Mouse (Mus musculus): ENCODE results near the gene Gm21964. TPM values are rescaled to one million over a fixed set of nuclear protein-coding genes. Genes with fewer than 3 reads are reported as not detected.
A peak's percentile ranks its signal among the peaks of the same experiment; 100 is the strongest.

Gm21964 gene
- polyA plus RNA-seq (2012; rRNA removed): not detected in 2 replicates
- polyA plus RNA-seq (2014; fragmentation: Nextera tagmentation; extraction: Ambion mirVana): not detected in 2 replicates

- Histone ChIP-seq H3K4me2 (replicated peaks; ENCODE audit: low read depth, low read length, severe bottlenecking) (no peak within 1 kb of the TSS), H3K36me3 (ENCODE audit: control insufficient read depth, insufficient read depth, low read length) (no peaks in the 10 kb centered on the region), H3K27ac (replicated peaks; ENCODE audit: low read depth, low read length) (no peak within 1 kb of the TSS), H3K27me3 (ENCODE audit: control insufficient read depth, insufficient read depth, low read length) (no peaks in the 10 kb centered on the region), H3K9me3 (ENCODE audit: control insufficient read depth, low read length) (no peaks in the 10 kb centered on the region), H3K4me1 (ENCODE audit: control insufficient read depth, insufficient read depth, low read length) (no peaks in the 10 kb centered on the region), H3K9ac (ENCODE audit: low read depth, low read length, severe bottlenecking) (no peak within 1 kb of the TSS), H3K4me3 (replicated peaks; ENCODE audit: low read length) (no peak within 1 kb of the TSS)
- ATAC-seq (ENCODE audit: low FRiP score, low read depth) (no peak), DNase-seq (ENCODE audit: low spot score) (no peak)
- no peak for TF ChIP-seq POLR2A (IDR thresholded peaks at IDR 0.05; ENCODE audit: borderline replicate concordance, extremely low read depth, insufficient read depth, insufficient read length)
- 90% methylated on average over 12 of the region's 12 CpGs for WGBS
These were observed at the start of gene Gm21964 for GRCm38 (mm10) chr8:110100907-110101306. Gm21964 (plus strand) TSS chr8:110101207.

- TF ChIP-seq POLR2A (IDR thresholded peaks at IDR 0.05; ENCODE audit: borderline replicate concordance, extremely low read depth, insufficient read depth, insufficient read length): no peak
- Histone ChIP-seq H3K9me3 (ENCODE audit: control insufficient read depth, low read length) (no peaks in the 10 kb centered on the region), H3K4me1 (ENCODE audit: control insufficient read depth, insufficient read depth, low read length) (no peaks in the 10 kb centered on the region), H3K27ac (replicated peaks; ENCODE audit: low read depth, low read length) (no peak overlapping the region), H3K4me2 (replicated peaks; ENCODE audit: low read depth, low read length, severe bottlenecking) (no peak overlapping the region), H3K36me3 (ENCODE audit: control insufficient read depth, insufficient read depth, low read length) (no peaks in the 10 kb centered on the region), H3K9ac (ENCODE audit: low read depth, low read length, severe bottlenecking) (no peak overlapping the region), H3K27me3 (ENCODE audit: control insufficient read depth, insufficient read depth, low read length) (no peaks in the 10 kb centered on the region), H3K4me3 (replicated peaks; ENCODE audit: low read length) (no peak overlapping the region)
- ATAC-seq (ENCODE audit: low FRiP score, low read depth) (no peak), DNase-seq (ENCODE audit: low spot score) (no peak)
- 77% methylated on average over 6 of the region's 6 CpGs for WGBS
These were observed 49.8 kb upstream of the Gm21964 start for GRCm38 (mm10) chr8:110051208-110051607.

- Histone ChIP-seq H3K36me3 (ENCODE audit: control insufficient read depth, insufficient read depth, low read length) (no peaks in the 10 kb centered on the region), H3K9me3 (ENCODE audit: control insufficient read depth, low read length) (no peaks in the 10 kb centered on the region), H3K27ac (replicated peaks; ENCODE audit: low read depth, low read length) (no peak overlapping the region), H3K4me1 (ENCODE audit: control insufficient read depth, insufficient read depth, low read length) (no peaks in the 10 kb centered on the region), H3K4me3 (replicated peaks; ENCODE audit: low read length) (no peak overlapping the region), H3K27me3 (ENCODE audit: control insufficient read depth, insufficient read depth, low read length) (no peaks in the 10 kb centered on the region), H3K4me2 (replicated peaks; ENCODE audit: low read depth, low read length, severe bottlenecking) (no peak overlapping the region), H3K9ac (ENCODE audit: low read depth, low read length, severe bottlenecking) (no peak overlapping the region)
- no peak for ATAC-seq (ENCODE audit: low FRiP score, low read depth)
- DNase-seq (ENCODE audit: low spot score): no peak
- no peak for TF ChIP-seq POLR2A (IDR thresholded peaks at IDR 0.05; ENCODE audit: borderline replicate concordance, extremely low read depth, insufficient read depth, insufficient read length)
- WGBS: 63% methylated on average over 8 of the region's 8 CpGs
These were observed 42.8 kb upstream of the Gm21964 start for GRCm38 (mm10) chr8:110058207-110058606.

- WGBS: 70% methylated on average over 9 of the region's 9 CpGs
- Histone ChIP-seq H3K27me3 (ENCODE audit: control insufficient read depth, insufficient read depth, low read length) (no peaks in the 10 kb centered on the region), H3K36me3 (ENCODE audit: control insufficient read depth, insufficient read depth, low read length) (no peaks in the 10 kb centered on the region), H3K9me3 (ENCODE audit: control insufficient read depth, low read length) (no peaks in the 10 kb centered on the region), H3K4me1 (ENCODE audit: control insufficient read depth, insufficient read depth, low read length) (no peaks in the 10 kb centered on the region), H3K9ac (ENCODE audit: low read depth, low read length, severe bottlenecking) (no peak overlapping the region), H3K4me3 (replicated peaks; ENCODE audit: low read length) (no peak overlapping the region), H3K27ac (replicated peaks; ENCODE audit: low read depth, low read length) (no peak overlapping the region), H3K4me2 (replicated peaks; ENCODE audit: low read depth, low read length, severe bottlenecking) (no peak overlapping the region)
- no peak for DNase-seq (ENCODE audit: low spot score)
- no peak for ATAC-seq (ENCODE audit: low FRiP score, low read depth)
- TF ChIP-seq POLR2A (IDR thresholded peaks at IDR 0.05; ENCODE audit: borderline replicate concordance, extremely low read depth, insufficient read depth, insufficient read length): no peak
These were observed 36.8 kb upstream of the Gm21964 start for GRCm38 (mm10) chr8:110064161-110064560.

- H3K9me3 ChIP-seq (ENCODE audit: control insufficient read depth, low read length): no peaks in the 10 kb centered on the region
- H3K9ac ChIP-seq (ENCODE audit: low read depth, low read length, severe bottlenecking): no peak overlapping the region
- DNase-seq (ENCODE audit: low spot score) (peak; percentile 11), ATAC-seq (ENCODE audit: low FRiP score, low read depth) (no peak)
- H3K27ac ChIP-seq (replicated peaks; ENCODE audit: low read depth, low read length): no peak overlapping the region
- H3K36me3 ChIP-seq (ENCODE audit: control insufficient read depth, insufficient read depth, low read length): no peaks in the 10 kb centered on the region
- WGBS: 87% methylated on average over 18 of the region's 18 CpGs
- no peak overlapping the region for H3K4me3 ChIP-seq (replicated peaks; ENCODE audit: low read length)
- H3K4me1 ChIP-seq (ENCODE audit: control insufficient read depth, insufficient read depth, low read length): no peaks in the 10 kb centered on the region
- H3K27me3 ChIP-seq (ENCODE audit: control insufficient read depth, insufficient read depth, low read length): no peaks in the 10 kb centered on the region
- TF ChIP-seq POLR2A (IDR thresholded peaks at IDR 0.05; ENCODE audit: borderline replicate concordance, extremely low read depth, insufficient read depth, insufficient read length): no peak
- H3K4me2 ChIP-seq (replicated peaks; ENCODE audit: low read depth, low read length, severe bottlenecking): no peak overlapping the region
These were observed 36.2 kb upstream of the Gm21964 start for GRCm38 (mm10) chr8:110064606-110065365.
